Mouse (Mus musculus): Measurements from ENCODE around the gene Ly86. TPM values are rescaled to one million over a fixed set of nuclear protein-coding genes. Genes with fewer than 3 reads are reported as not detected.

The Ly86 gene
- polyA plus RNA-seq (2015; fragmentation: Nextera tagmentation; extraction: Ambion mirVana), result 6.9 and 9.4 TPM in 2 replicates

GRCm38 (mm10) chr13:37344909-37345772, at the start of gene Ly86:
Gene Ly86 (plus strand): TSS chr13:37345208.
- no peaks in the 10 kb centered on the region for H3K4me1 ChIP-seq (replicated peaks)
- H3K36me3 ChIP-seq, result no peaks in the 10 kb centered on the region
- H3K9me3 ChIP-seq, result no peaks in the 10 kb centered on the region
- no peak within 1 kb of the TSS for H3K27ac ChIP-seq (replicated peaks)
- no peak for ATAC-seq (ENCODE audit: low FRiP score, low read depth)
- no peak within 1 kb of the TSS for H3K4me2 ChIP-seq
- no peak within 1 kb of the TSS for H3K4me3 ChIP-seq
- H3K27me3 ChIP-seq, result no peaks in the 10 kb centered on the region
- 95% methylated on average over 28 of the region's 28 CpGs for WGBS
- no peak within 1 kb of the TSS for H3K9ac ChIP-seq

DNA sequence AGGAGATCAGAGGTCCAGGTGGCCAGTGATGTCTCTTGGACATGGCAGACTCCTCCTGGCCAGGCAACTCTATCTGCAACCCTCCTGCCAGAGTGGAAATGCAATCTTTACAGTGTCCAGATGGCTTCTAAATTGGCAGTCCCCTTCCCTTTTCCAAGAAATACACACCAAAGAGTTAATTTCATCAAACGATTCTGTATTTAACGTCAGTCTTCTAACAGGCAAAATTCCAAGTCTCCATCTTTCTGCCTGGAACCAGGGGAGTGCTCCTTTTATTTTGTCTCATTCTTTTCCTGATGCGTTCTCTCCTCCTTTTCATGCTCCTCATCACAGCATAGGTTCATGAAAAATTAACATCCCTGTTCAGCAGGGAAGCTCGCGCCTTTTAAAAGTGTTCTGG, 47.1 kb upstream of the Ly86 start:
- no peak overlapping the region for H3K9ac ChIP-seq
- no peaks in the 10 kb centered on the region for H3K9me3 ChIP-seq
- H3K4me2 ChIP-seq, result no peak overlapping the region
- no peak overlapping the region for H3K4me3 ChIP-seq
- no peak overlapping the region for H3K27ac ChIP-seq (replicated peaks)
- H3K36me3 ChIP-seq, result no peaks in the 10 kb centered on the region
- no peaks in the 10 kb centered on the region for H3K4me1 ChIP-seq (replicated peaks)
- no peak for ATAC-seq (ENCODE audit: low FRiP score, low read depth)
- 61% methylated on average over 5 of the region's 5 CpGs for WGBS
- H3K27me3 ChIP-seq, result no peaks in the 10 kb centered on the region

- H3K36me3 ChIP-seq, result no peaks in the 10 kb centered on the region
- H3K27me3 ChIP-seq, result no peaks in the 10 kb centered on the region
- H3K4me1 ChIP-seq (replicated peaks), result no peaks in the 10 kb centered on the region
- no peaks in the 10 kb centered on the region for H3K9me3 ChIP-seq
- H3K27ac ChIP-seq (replicated peaks), result no peak overlapping the region
- no peak overlapping the region for H3K4me2 ChIP-seq
- H3K4me3 ChIP-seq, result no peak overlapping the region
- no peak overlapping the region for H3K9ac ChIP-seq
- WGBS, result 41% methylated on average over 1 of the region's 1 CpGs
- ATAC-seq (ENCODE audit: low FRiP score, low read depth), result no peak
These were observed 46.2 kb upstream of the Ly86 start for GRCm38 (mm10) chr13:37298856-37299255.

- no peaks in the 10 kb centered on the region for H3K4me1 ChIP-seq (replicated peaks)
- no peak overlapping the region for H3K27ac ChIP-seq (replicated peaks)
- H3K9ac ChIP-seq, result no peak overlapping the region
- H3K4me3 ChIP-seq, result no peak overlapping the region
- no peak for ATAC-seq (ENCODE audit: low FRiP score, low read depth)
- H3K27me3 ChIP-seq, result no peaks in the 10 kb centered on the region
- no peaks in the 10 kb centered on the region for H3K36me3 ChIP-seq
- no peaks in the 10 kb centered on the region for H3K9me3 ChIP-seq
- WGBS, result 60% methylated on average over 5 of the region's 5 CpGs
- no peak overlapping the region for H3K4me2 ChIP-seq
These were observed 42.1 kb upstream of the Ly86 start for GRCm38 (mm10) chr13:37302877-37303276.

GRCm38 (mm10) chr13:37308006-37308405, 37.0 kb upstream of the Ly86 start:
- Histone ChIP-seq H3K27me3 (no peaks in the 10 kb centered on the region), H3K4me3 (no peak overlapping the region), H3K4me1 (replicated peaks) (peaks cover 18% of the 10 kb centered on the region), H3K27ac (replicated peaks) (no peak overlapping the region), H3K9ac (no peak overlapping the region), H3K36me3 (no peaks in the 10 kb centered on the region), H3K9me3 (no peaks in the 10 kb centered on the region), H3K4me2 (no peak overlapping the region)
- ATAC-seq (ENCODE audit: low FRiP score, low read depth), result no peak
- WGBS, result 81% methylated on average over 4 of the region's 4 CpGs

DNA sequence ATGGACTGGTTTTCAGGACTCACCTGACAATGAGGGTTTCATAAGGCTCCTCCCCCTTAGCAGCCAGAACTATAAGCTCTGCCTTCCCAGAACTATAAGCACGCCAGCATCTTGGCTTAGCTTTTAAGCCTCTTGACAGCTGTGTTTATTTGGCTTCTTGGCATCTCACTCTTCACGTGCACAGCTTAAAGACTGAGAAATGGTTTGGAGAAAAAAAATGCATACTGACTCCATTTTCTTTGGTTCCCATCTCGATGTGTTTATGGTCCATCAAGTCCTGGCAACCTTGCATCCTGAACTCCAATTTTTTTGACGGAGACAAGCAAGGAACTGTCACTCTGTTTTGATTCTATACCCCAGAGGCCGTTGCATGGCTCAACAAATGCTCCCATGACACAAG, 35.7 kb upstream of the Ly86 start:
- Histone ChIP-seq H3K4me3 (no peak overlapping the region), H3K4me1 (replicated peaks) (peaks cover 21% of the 10 kb centered on the region), H3K36me3 (no peaks in the 10 kb centered on the region), H3K4me2 (no peak overlapping the region), H3K27ac (replicated peaks) (no peak overlapping the region), H3K9ac (no peak overlapping the region), H3K9me3 (no peaks in the 10 kb centered on the region), H3K27me3 (no peaks in the 10 kb centered on the region)
- ATAC-seq (ENCODE audit: low FRiP score, low read depth), result no peak
- WGBS, result 60% methylated on average over 5 of the region's 5 CpGs

DNA sequence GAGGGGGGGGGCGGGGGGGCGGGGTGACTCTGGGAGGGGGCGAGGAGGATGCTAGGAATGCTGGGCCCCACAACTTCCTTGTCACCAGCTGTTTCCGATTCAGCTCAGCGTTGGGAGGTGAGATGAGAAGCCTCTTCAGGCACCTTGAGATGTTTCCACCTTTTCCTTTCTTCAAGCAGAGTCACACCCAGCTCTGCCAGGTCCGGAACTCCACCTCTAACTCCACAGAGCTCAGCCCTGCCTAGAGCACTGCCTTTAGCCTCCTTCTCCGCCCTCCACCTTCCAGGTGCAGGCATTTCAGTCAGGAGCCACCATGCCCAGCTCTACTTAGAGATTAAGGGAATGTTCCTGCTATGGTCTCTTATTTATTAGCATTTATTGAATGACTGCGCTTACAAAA, 34.7 kb upstream of the Ly86 start:
- 63% methylated on average over 8 of the region's 8 CpGs for WGBS
- peaks cover 21% of the 10 kb centered on the region for H3K4me1 ChIP-seq (replicated peaks)
- H3K9ac ChIP-seq, result no peak overlapping the region
- H3K4me3 ChIP-seq, result no peak overlapping the region
- H3K27ac ChIP-seq (replicated peaks), result no peak overlapping the region
- no peak for ATAC-seq (ENCODE audit: low FRiP score, low read depth)
- H3K4me2 ChIP-seq, result no peak overlapping the region
- no peaks in the 10 kb centered on the region for H3K27me3 ChIP-seq
- no peaks in the 10 kb centered on the region for H3K36me3 ChIP-seq
- H3K9me3 ChIP-seq, result no peaks in the 10 kb centered on the region

GRCm38 (mm10) chr13:37311555-37312221, 33.3 kb upstream of the Ly86 start:
- peak overlapping the region; percentile 71 for H3K4me2 ChIP-seq
- H3K27ac ChIP-seq (replicated peaks), result peak overlapping the region; percentile 85
- peaks cover 21% of the 10 kb centered on the region for H3K4me1 ChIP-seq (replicated peaks)
- peak overlapping the region; percentile 31; the same call in 1 of the 2 replicates for H3K4me3 ChIP-seq
- no peaks in the 10 kb centered on the region for H3K27me3 ChIP-seq
- WGBS, result 14% methylated on average over 27 of the region's 27 CpGs
- no peaks in the 10 kb centered on the region for H3K9me3 ChIP-seq
- no peaks in the 10 kb centered on the region for H3K36me3 ChIP-seq
- peak; percentile 51 for ATAC-seq (ENCODE audit: low FRiP score, low read depth)
- peak overlapping the region; percentile 49; the same call in 1 of the 2 replicates for H3K9ac ChIP-seq

- no peaks in the 10 kb centered on the region for H3K9me3 ChIP-seq
- peak; percentile 98 for ATAC-seq (ENCODE audit: low FRiP score, low read depth)
- H3K27me3 ChIP-seq, result no peaks in the 10 kb centered on the region
- under 1% methylated on average over 25 of the region's 25 CpGs for WGBS
- H3K4me1 ChIP-seq (replicated peaks), result peaks cover 21% of the 10 kb centered on the region
- peak overlapping the region; percentile 85 for H3K27ac ChIP-seq (replicated peaks)
- peak overlapping the region; percentile 49 for H3K9ac ChIP-seq
- H3K36me3 ChIP-seq, result no peaks in the 10 kb centered on the region
- H3K4me3 ChIP-seq, result peak overlapping the region; percentile 31
- peak overlapping the region; percentile 71 for H3K4me2 ChIP-seq
These were observed 32.6 kb upstream of the Ly86 start for GRCm38 (mm10) chr13:37312222-37312928.

DNA sequence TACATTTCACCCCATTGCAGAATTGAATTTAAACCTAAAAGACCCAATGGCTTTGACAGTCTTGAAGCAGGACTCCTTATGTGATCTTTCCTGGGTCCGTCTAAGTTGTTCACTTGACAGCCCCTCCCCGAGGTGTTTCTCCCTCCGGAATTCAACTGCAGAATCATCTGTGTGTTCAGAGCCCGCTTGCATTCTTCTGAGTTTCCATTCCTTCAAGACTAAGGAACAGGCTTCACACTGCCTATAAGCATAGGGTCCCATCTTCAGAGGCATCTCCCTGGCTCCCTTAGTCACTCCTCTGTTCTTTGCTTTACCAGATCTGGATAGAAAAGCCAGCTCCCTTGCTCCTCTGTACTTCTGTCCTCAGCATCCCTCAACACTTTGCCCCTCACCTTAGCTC, 32.1 kb upstream of the Ly86 start:
- 26% methylated on average over 4 of the region's 4 CpGs for WGBS
- Histone ChIP-seq H3K9ac (peak overlapping the region; percentile 35), H3K4me2 (peak overlapping the region; percentile 71), H3K27me3 (no peaks in the 10 kb centered on the region), H3K4me3 (no peak overlapping the region), H3K36me3 (no peaks in the 10 kb centered on the region), H3K27ac (replicated peaks) (peak overlapping the region; percentile 25; the same call in 1 of the 2 replicates), H3K4me1 (replicated peaks) (peaks cover 21% of the 10 kb centered on the region), H3K9me3 (no peaks in the 10 kb centered on the region)
- peak; percentile 31; the same call in 1 of the 2 replicates for ATAC-seq (ENCODE audit: low FRiP score, low read depth)

DNA sequence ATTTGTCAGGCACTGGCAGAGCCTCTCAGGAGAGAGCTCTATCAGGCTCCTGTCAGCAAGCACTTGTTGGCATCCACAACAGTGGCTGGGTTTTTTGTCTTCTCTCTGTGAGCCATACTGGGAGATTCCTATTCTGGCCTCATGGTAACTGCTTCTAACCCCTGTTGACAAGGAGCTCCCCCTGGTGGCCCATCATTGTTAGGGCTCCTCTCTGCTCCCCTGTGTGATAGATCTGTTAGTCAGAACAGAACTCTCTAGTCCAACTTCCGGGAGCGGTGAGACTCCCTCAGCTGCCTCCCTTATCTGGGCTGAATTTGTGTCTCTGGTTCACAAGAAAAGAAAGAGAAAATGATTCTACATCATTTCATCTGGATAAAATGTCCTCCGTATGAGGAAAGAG, 19.5 kb upstream of the Ly86 start:
- no peaks in the 10 kb centered on the region for H3K27me3 ChIP-seq
- H3K9ac ChIP-seq, result no peak overlapping the region
- H3K4me1 ChIP-seq (replicated peaks), result no peaks in the 10 kb centered on the region
- H3K36me3 ChIP-seq, result no peaks in the 10 kb centered on the region
- no peak overlapping the region for H3K27ac ChIP-seq (replicated peaks)
- no peak for ATAC-seq (ENCODE audit: low FRiP score, low read depth)
- H3K9me3 ChIP-seq, result no peaks in the 10 kb centered on the region
- H3K4me2 ChIP-seq, result no peak overlapping the region
- WGBS, result 89% methylated on average over 3 of the region's 3 CpGs
- no peak overlapping the region for H3K4me3 ChIP-seq

GRCm38 (mm10) chr13:37329747-37330146, 15.3 kb upstream of the Ly86 start:
- H3K27ac ChIP-seq (replicated peaks), result no peak overlapping the region
- H3K4me1 ChIP-seq (replicated peaks), result no peaks in the 10 kb centered on the region
- H3K27me3 ChIP-seq, result no peaks in the 10 kb centered on the region
- no peak for ATAC-seq (ENCODE audit: low FRiP score, low read depth)
- H3K9me3 ChIP-seq, result no peaks in the 10 kb centered on the region
- H3K9ac ChIP-seq, result no peak overlapping the region
- no peak overlapping the region for H3K4me3 ChIP-seq
- H3K36me3 ChIP-seq, result no peaks in the 10 kb centered on the region
- H3K4me2 ChIP-seq, result no peak overlapping the region
- 62% methylated on average over 8 of the region's 8 CpGs for WGBS
